Mouse (Mus musculus): ENCODE data around the gene Rps13. TPM values are rescaled to one million over a fixed set of nuclear protein-coding genes. Genes with fewer than 3 reads are reported as not detected.
A peak's percentile ranks its signal among the peaks of the same experiment; 100 is the strongest.

Gene Rps13
- polyA plus RNA-seq, 1 experiment from 2014 or later: 829 TPM

DNA sequence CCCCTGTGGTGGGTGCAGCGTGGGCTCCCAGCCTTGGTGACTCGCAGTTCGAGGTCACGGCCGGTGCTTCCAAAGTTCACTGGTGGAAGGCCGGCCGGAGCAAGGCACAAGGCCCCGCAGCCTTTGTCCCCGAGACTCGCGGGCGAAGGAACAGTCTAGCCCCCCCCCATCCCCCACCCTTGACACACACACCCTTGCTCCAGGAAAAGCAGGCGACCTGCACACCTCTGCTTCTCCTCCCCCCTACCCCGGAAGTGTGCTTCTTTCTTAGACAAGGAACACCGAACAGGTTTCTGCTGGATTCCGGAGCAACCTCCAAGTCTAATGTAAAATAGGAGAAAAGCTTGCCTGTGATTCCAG is 25.4 kb downstream of the Rps13 start:
- Histone ChIP-seq H3K4me3 (replicated peaks) (peak overlapping the region; percentile 68), H3K9me3 (no peaks in the 10 kb centered on the region), H3K4me2 (replicated peaks) (peak overlapping the region; percentile 96), H3K4me1 (replicated peaks) (0 out of 2 replicates have a peak, but pooled peaks cover 10% of the 10 kb centered on the region), H3K27ac (peak overlapping the region; percentile 91), H3K36me3 (no peaks in the 10 kb centered on the region), H3K27me3 (replicated peaks) (peaks cover 3% of the 10 kb centered on the region; the same call in 1 of the 2 replicates), H3K9ac (peak overlapping the region; percentile 46)
- peak; percentile 84 for ATAC-seq
- WGBS: 4% methylated on average over 16 of the region's 16 CpGs

DNA sequence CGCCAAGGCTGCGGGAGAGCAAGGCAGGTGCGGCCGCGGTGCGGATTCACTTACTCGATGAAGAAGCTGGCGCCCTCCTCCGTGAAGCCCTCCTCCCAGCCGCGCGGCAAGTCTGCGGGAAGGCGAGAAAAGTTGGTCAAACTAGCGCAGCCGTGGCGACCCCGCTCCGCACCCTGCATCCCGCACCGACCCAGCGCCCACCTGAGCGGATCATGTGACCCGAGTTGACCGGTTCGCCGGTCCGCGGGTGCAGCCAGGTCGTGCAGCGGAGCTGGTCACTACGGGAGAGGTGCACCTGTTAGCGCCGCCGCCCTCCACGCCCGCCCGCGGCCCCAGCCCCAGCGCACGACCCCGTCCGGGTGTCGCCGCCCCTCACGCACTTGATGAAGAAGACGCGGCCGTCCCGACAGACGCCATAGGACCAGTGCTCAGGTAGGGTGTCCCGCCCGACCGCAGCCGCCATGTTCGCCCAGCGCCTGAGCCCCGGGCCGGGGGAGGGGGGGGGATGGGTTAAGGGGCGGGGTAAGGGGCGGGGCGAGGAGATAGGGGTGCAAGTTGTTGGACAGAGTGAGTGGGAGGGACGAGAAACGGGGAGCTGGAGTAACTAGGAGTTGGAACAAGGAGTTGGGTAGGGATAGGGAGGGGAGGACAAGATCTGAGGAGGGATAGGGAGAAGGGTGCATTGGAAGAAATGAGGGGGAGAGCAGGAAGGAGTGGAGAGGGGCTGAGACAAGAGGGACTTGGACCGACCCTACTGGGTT is 25.9 kb downstream of the Rps13 start, which contains the start of gene Plekha7:
Plekha7 (minus strand) TSS at position 506 of the 761 bp plus-strand sequence.
- Histone ChIP-seq H3K27me3 (replicated peaks) (peaks cover 3% of the 10 kb centered on the region; the same call in 1 of the 2 replicates), H3K9ac (peak within 1 kb of the TSS; percentile 46), H3K36me3 (no peaks in the 10 kb centered on the region), H3K4me3 (replicated peaks) (peak within 1 kb of the TSS; percentile 68), H3K4me1 (replicated peaks) (0 out of 2 replicates have a peak, but pooled peaks cover 10% of the 10 kb centered on the region), H3K4me2 (replicated peaks) (peak within 1 kb of the TSS; percentile 96), H3K27ac (peak within 1 kb of the TSS; percentile 91), H3K9me3 (no peaks in the 10 kb centered on the region)
- peak; percentile 87 for ATAC-seq
- WGBS: under 1% methylated on average over 65 of the region's 65 CpGs

DNA sequence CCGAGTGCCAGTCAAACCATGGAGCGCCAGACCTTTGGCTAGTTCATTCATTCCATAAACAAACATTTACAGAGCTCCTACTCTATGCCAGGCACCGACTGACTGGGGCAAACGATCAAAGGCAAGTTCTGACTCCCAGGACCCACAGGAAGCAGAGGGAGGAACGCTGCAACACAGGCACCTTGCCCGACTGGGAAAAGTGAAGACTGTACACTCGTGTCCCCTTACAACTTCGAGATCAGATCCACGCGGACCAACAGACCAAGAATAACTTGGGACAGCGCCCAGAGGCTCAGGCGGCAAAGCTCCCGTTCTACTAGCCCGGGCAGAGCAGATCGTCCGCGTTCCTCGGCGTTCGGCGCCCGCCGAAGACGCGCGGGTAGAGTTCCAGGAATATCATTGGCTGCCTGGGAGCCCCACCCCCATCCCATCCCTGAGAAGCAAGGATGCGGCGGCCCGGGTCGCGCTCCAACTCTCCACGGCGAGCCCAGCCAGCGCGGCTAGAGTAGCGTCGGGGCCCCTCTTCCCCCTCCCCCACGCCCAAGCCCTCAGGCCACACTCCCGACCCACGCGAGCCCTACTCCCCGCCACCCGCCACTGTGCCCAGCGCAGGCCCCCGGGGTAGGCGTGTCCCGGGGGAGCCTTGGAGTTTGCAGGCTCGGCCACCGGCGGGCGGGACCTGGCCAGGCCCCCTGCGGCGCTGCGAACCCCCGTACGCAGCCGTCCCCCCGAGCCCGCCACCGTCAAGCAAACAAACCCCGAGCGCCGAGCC is 26.7 kb downstream of the Rps13 start:
- H3K4me1 ChIP-seq (replicated peaks): 0 out of 2 replicates have a peak, but pooled peaks cover 10% of the 10 kb centered on the region
- H3K9me3 ChIP-seq: no peaks in the 10 kb centered on the region
- under 1% methylated on average over 61 of the region's 63 CpGs for WGBS
- peak overlapping the region; percentile 96 for H3K4me2 ChIP-seq (replicated peaks)
- H3K27me3 ChIP-seq (replicated peaks): peaks cover 3% of the 10 kb centered on the region; the same call in 1 of the 2 replicates
- H3K9ac ChIP-seq: peak overlapping the region; percentile 46
- H3K4me3 ChIP-seq (replicated peaks): peak overlapping the region; percentile 68
- H3K27ac ChIP-seq: peak overlapping the region; percentile 87
- peak; percentile 75 for ATAC-seq
- H3K36me3 ChIP-seq: no peaks in the 10 kb centered on the region

DNA sequence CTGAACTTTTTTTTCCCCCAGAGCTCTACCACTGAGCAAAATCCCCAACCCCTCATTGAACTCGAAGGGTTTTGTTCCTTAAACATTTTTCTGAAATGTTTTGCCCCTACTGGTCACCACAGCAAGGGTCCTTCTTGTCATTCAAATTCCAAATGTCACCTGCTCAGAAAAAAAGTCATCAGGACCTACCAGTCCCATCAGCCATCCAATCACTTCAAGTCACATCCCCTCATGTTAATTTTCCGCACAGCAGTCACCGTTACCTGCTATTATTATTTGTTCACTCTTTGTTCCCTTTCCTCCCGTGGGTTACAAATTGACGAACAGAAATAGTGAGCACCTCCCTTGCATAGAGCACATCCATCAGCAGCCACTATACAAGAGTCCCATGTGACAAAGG is 27.4 kb downstream of the Rps13 start:
- Histone ChIP-seq H3K27me3 (replicated peaks) (peaks cover 3% of the 10 kb centered on the region; the same call in 1 of the 2 replicates), H3K4me3 (replicated peaks) (peak overlapping the region; percentile 68), H3K9me3 (no peaks in the 10 kb centered on the region), H3K4me1 (replicated peaks) (peaks cover 15% of the 10 kb centered on the region), H3K9ac (no peak overlapping the region), H3K4me2 (replicated peaks) (peak overlapping the region; percentile 96), H3K36me3 (no peaks in the 10 kb centered on the region), H3K27ac (no peak overlapping the region)
- ATAC-seq: no peak
- 26% methylated on average over 5 of the region's 5 CpGs for WGBS

DNA sequence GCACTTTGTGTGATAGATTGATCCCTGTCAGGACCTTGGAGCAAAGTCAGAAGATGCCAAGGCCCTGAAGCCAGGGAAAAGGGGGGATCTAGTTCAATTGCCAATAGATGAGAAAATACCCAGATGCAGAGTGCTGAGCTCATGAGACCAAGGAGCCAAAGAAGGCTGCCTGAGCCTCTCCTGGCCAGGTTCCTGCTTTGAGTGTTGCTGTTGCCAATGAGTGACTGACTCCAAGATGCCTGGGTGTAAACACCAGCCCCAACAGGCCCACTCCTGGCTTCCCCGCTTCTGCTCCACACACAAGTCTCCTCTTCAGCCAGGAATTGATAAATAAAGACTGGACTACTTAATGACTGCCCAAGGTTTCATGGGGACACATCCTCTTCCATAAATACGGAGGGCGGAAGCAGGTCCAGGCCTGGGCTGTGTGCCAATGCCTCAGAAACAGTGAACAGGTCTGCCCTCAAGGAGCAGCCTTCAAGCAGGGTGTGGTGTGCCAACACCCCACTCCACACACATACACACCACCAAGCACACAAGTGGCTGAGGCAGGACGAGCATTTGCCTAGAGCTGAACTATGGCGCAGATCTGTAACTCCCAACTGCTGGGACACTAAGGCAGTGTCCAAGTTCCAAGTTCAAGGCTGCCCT is 32.2 kb downstream of the Rps13 start:
- peak; percentile 13; the same call in 1 of the 2 replicates for ATAC-seq

DNA sequence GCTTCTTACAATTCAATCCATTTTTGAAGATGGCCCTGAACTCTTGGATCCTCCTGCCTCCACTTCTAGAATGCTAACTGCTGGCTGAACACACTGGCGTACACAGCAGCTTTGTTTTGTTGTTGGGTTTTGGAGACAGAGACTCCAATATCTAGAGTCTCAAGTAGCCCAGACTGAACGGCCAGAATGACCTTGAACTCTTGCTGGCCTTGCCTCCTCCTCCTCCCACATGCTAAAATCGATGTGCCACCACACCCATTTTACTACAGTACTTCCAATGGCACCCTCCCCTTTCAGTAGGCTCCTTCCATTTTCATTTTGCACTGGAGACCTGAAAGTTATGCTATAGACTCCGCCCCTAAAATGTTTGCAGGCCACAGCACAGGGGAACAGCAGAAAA is 32.9 kb downstream of the Rps13 start:
- Histone ChIP-seq H3K4me2 (replicated peaks) (no peak overlapping the region), H3K9ac (no peak overlapping the region), H3K4me3 (replicated peaks) (no peak overlapping the region), H3K27me3 (replicated peaks) (no peaks in the 10 kb centered on the region), H3K27ac (0 out of 2 replicates have a peak overlapping the region, but pooled peaks have one; percentile 32), H3K36me3 (no peaks in the 10 kb centered on the region), H3K9me3 (no peaks in the 10 kb centered on the region), H3K4me1 (replicated peaks) (peaks cover 20% of the 10 kb centered on the region)
- no peak for ATAC-seq
- 69% methylated on average over 4 of the region's 4 CpGs for WGBS

More for the DNA sequence above, 32.2 kb downstream of the Rps13 start:
- Histone ChIP-seq H3K36me3 (no peaks in the 10 kb centered on the region), H3K9me3 (no peaks in the 10 kb centered on the region), H3K9ac (no peak overlapping the region), H3K4me1 (replicated peaks) (peaks cover 23% of the 10 kb centered on the region), H3K27me3 (replicated peaks) (peaks cover 3% of the 10 kb centered on the region; the same call in 1 of the 2 replicates), H3K4me2 (replicated peaks) (no peak overlapping the region), H3K27ac (0 out of 2 replicates have a peak overlapping the region, but pooled peaks have one; percentile 32), H3K4me3 (replicated peaks) (no peak overlapping the region)
- 76% methylated on average over 5 of the region's 5 CpGs for WGBS

DNA sequence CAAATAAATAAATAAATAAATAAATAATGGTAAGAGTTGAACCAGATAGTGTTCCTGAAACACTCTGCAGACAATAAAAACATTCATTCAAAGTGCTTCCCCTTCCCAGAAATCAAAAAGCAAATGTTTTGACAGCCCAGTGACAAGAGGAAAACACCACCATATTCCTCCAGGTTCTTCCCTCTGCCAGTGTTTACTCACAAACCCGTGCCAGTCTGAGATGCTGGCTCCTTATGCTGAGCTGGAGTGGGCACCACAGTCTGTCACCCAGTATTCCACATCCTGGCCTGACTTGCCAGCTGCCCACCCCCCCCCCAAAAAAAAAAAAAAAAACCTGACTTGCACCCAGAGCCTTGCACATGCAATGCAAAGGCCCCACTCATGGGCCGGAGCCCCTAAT is 35.1 kb downstream of the Rps13 start:
- no peaks in the 10 kb centered on the region for H3K36me3 ChIP-seq
- H3K4me1 ChIP-seq (replicated peaks): peaks cover 30% of the 10 kb centered on the region
- H3K27ac ChIP-seq: no peak overlapping the region
- WGBS: 76% methylated on average over 2 of the region's 2 CpGs
- no peaks in the 10 kb centered on the region for H3K9me3 ChIP-seq
- H3K4me3 ChIP-seq (replicated peaks): no peak overlapping the region
- no peaks in the 10 kb centered on the region for H3K27me3 ChIP-seq (replicated peaks)
- no peak overlapping the region for H3K9ac ChIP-seq
- H3K4me2 ChIP-seq (replicated peaks): no peak overlapping the region
- ATAC-seq: no peak

DNA sequence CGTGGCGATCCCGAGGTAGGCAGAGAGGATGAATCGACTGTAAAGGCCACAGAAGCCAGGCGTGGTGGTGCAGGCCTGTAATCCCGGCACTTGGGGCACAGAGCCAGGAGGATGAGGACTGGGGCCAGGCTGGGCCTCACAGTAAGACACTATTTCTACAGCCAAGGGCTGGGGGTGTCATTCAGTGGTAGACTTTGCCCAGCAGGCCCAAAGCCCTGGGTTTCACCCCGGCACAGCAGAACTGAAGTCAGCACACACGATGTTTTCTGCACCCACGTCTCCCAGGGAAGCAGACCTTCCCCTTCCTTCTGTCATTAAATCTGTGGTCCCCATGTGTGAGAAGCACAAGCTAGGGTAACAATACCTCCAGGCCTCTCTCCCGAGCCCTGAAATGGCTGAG is 35.6 kb downstream of the Rps13 start:
- peak; percentile 73 for ATAC-seq
- Histone ChIP-seq H3K9ac (no peak overlapping the region), H3K4me2 (replicated peaks) (peak overlapping the region; percentile 17; the same call in 1 of the 2 replicates)

DNA sequence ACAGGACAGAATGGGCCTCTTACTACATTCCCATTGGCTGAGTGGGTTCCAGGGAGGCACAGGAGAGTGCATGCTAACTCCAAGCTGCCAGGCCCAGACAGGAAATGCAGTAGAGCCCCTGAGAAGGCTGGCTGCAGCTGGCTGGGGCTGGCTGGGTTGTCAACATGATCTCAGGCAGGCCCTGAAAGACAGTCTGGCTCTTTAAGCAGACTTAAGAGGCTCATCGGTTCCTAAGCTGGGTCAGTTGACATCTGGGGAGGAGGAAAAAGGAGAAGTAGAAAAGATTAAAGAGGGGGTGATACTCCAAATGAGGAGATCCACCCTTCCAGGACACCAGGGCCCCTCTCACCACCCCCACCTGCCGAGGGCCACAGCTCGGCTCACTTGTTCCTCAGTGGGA is 39.0 kb downstream of the Rps13 start:
- Histone ChIP-seq H3K27me3 (replicated peaks) (no peaks in the 10 kb centered on the region), H3K4me2 (replicated peaks) (no peak overlapping the region), H3K9ac (0 out of 2 replicates have a peak overlapping the region, but pooled peaks have one; percentile 10), H3K27ac (no peak overlapping the region), H3K36me3 (no peaks in the 10 kb centered on the region), H3K4me3 (replicated peaks) (no peak overlapping the region), H3K4me1 (replicated peaks) (peaks cover 37% of the 10 kb centered on the region), H3K9me3 (no peaks in the 10 kb centered on the region)
- WGBS: 33% methylated on average over 3 of the region's 3 CpGs
- no peak for ATAC-seq

More for the DNA sequence above, 35.6 kb downstream of the Rps13 start:
- no peaks in the 10 kb centered on the region for H3K27me3 ChIP-seq (replicated peaks)
- peak overlapping the region; percentile 37 for H3K27ac ChIP-seq
- WGBS: 50% methylated on average over 10 of the region's 10 CpGs
- H3K36me3 ChIP-seq: no peaks in the 10 kb centered on the region
- H3K9me3 ChIP-seq: no peaks in the 10 kb centered on the region
- H3K4me3 ChIP-seq (replicated peaks): no peak overlapping the region
- H3K4me1 ChIP-seq (replicated peaks): peaks cover 30% of the 10 kb centered on the region

DNA sequence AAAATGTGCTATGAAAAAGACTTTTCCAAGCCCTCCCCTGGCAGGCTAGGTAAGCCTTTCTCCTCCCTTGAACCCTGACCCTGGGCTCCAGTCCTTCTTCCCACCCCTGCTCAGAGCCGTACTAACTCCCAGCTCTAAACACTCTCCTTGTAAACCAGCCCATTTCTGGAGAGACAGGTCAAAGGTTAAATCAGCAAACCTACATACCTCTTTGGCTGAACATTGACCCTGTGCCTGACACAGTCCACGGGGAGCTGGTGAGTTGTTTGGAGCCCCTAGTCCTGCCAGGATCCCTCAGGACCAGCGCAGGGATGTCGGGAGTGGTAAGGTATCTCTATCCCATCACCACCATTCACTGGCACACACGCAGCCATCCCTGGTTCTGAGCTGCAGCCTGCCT is 41.6 kb downstream of the Rps13 start:
- Histone ChIP-seq H3K27me3 (replicated peaks) (no peaks in the 10 kb centered on the region), H3K4me3 (replicated peaks) (no peak overlapping the region), H3K9me3 (no peaks in the 10 kb centered on the region), H3K27ac (0 out of 2 replicates have a peak overlapping the region, but pooled peaks have one; percentile 40), H3K4me2 (replicated peaks) (peak overlapping the region; percentile 33), H3K36me3 (no peaks in the 10 kb centered on the region), H3K9ac (no peak overlapping the region), H3K4me1 (replicated peaks) (peaks cover 48% of the 10 kb centered on the region)
- peak; percentile 44 for ATAC-seq
- WGBS: 25% methylated on average over 5 of the region's 5 CpGs

DNA sequence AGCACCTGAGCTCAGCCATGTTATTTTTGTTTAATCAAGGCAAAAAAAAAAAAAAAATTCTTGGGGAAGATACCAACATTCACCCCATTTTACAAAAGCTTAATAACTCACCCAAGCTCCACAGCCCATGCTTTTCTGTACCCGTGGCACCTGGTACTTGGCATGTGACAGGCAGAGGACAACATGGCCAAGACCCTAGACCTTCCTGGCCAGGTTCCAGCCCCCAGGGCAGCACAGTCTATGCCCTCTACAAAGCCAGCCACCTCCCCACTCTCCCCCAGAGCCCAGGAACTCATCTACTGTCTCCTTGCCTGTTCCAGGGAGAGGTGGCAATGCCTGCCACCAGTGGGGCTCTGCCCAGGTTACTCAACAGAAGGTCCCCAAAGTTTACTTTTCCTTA is 43.4 kb downstream of the Rps13 start:
- H3K27ac ChIP-seq: no peak overlapping the region
- H3K9ac ChIP-seq: no peak overlapping the region
- WGBS: 67% methylated on average over 1 of the region's 1 CpGs
- H3K4me2 ChIP-seq (replicated peaks): no peak overlapping the region
- no peak for ATAC-seq
- no peak overlapping the region for H3K4me3 ChIP-seq (replicated peaks)
- no peaks in the 10 kb centered on the region for H3K27me3 ChIP-seq (replicated peaks)
- H3K36me3 ChIP-seq: no peaks in the 10 kb centered on the region
- H3K4me1 ChIP-seq (replicated peaks): peaks cover 66% of the 10 kb centered on the region
- H3K9me3 ChIP-seq: no peaks in the 10 kb centered on the region

DNA sequence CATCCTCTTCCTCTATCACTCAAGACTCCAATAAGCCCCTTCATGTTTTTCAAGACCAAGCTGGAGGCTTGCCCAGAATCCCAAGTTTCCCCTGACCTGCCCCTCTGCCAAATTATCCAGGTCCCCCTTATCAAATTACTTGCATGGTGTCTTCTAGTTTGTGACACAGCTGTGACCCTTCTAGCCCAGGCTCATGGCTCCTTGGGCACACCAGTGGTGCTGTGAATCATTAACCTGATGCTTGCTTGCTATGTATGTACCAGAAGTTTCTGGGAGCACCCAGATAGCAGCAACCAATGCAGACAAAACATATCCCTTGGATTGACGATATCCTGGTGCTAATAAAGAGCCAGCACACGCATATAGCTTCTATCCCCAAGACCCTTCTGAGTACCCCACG is 45.0 kb downstream of the Rps13 start:
- no peak for ATAC-seq
- Histone ChIP-seq H3K4me3 (replicated peaks) (no peak overlapping the region), H3K4me2 (replicated peaks) (no peak overlapping the region), H3K9me3 (no peaks in the 10 kb centered on the region), H3K36me3 (no peaks in the 10 kb centered on the region), H3K9ac (no peak overlapping the region), H3K27me3 (replicated peaks) (no peaks in the 10 kb centered on the region), H3K27ac (peak overlapping the region; percentile 54; the same call in 1 of the 2 replicates), H3K4me1 (replicated peaks) (peaks cover 61% of the 10 kb centered on the region)
- 69% methylated on average over 3 of the region's 3 CpGs for WGBS

All from intestine, embryonic 15.5 days (tissue).